Mouse (Mus musculus): Measurements from ENCODE around the gene Frmd8.

- TF ChIP-seq POLR2A (IDR thresholded peaks at IDR 0.05; ENCODE audit: extremely low read depth, insufficient read depth, low read length) (no peak), CTCF (IDR thresholded peaks at IDR 0.05; ENCODE audit: low read depth, low read length) (no peak)
Measured at GRCm38 (mm10) chr19:5892735-5893134, 17.7 kb upstream of the Frmd8 start.

Data from liver, adult 2 months (tissue).